In the genomic region with DNA sequence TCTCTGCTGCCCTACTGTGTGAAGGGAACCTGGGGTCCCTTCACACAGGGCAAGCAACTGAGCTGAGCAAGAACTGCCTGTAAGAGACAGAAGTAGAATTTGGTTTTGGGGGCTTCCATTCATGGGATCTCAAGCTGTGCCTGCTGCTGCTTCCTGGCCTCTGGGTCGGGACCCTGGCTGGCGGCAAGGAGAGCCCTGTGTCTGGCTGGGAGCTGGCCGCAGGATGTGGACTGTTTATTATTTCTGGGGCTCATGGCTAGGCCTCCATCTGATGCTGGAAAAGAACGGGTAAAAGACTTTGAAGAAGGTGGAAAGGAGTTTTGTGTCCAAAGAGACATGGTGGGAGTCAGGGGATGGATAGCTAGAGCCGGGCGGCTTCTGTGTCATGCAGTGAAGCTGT, we compare ENCODE assay signal across 24 mouse cellular contexts.
DNase-seq lines count a peak whose midpoint lies in the region; ATAC-seq lines count a peak whose summit lies in the region.
"Had no signal": no experiment of that assay in that cellular context is flagged by ENCODE, and none has a peak within 500 bp of the region (broad histone marks: within the 10 kb centered on the region; RNA-seq: fewer than 3 reads in every experiment).

No protein-coding gene starts in this region.

- no peak overlapping the region for H3K9ac ChIP-seq in lung, embryonic 15.5 days
- H3K9ac ChIP-seq: forebrain, embryonic 13.5 days; forebrain, postnatal 0 days; hindbrain, embryonic 13.5 days had no signal

- WGBS in lung, embryonic 15.5 days: 46% methylated on average over 6 of the region's 6 CpGs

- intact Hi-C loops in gastrocnemius, postnatal 14 days (cut with DNase I; ENCODE audit: low total_unique reads): no loop called here

- peak overlapping the region; percentile 20 for H3K4me3 ChIP-seq in lung, embryonic 15.5 days
- H3K4me3 ChIP-seq: forebrain, embryonic 10.5 days; forebrain, embryonic 13.5 days; gastrocnemius, adult 2 months; heart, adult 2 months; heart, embryonic 10.5 days; hindbrain, embryonic 13.5 days had no signal

- no peaks in the 10 kb centered on the region for H3K36me3 ChIP-seq in lung, embryonic 15.5 days
- H3K36me3 ChIP-seq: forebrain, embryonic 10.5 days; heart, embryonic 10.5 days; hindbrain, embryonic 13.5 days had no signal

- H3K9me3 ChIP-seq in lung, embryonic 15.5 days: no peaks in the 10 kb centered on the region
- H3K9me3 ChIP-seq: forebrain, embryonic 10.5 days; forebrain, embryonic 13.5 days; heart, embryonic 10.5 days; hindbrain, embryonic 13.5 days had no signal

- H3K27me3 ChIP-seq in lung, embryonic 15.5 days: peaks cover 59% of the 10 kb centered on the region

- H3K4me1 ChIP-seq in lung, embryonic 15.5 days: peaks cover 5% of the 10 kb centered on the region; the same call in 1 of the 2 replicates

- peak overlapping the region; percentile 35 for H3K4me2 ChIP-seq in lung, embryonic 15.5 days
- H3K4me2 ChIP-seq: forebrain, embryonic 13.5 days; hindbrain, embryonic 13.5 days had no signal

- peak; percentile 40 to 50 for DNase-seq in lung, adult 18-20 months
- DNase-seq in lung, postnatal 14 days: no peak
- DNase-seq in lung, postnatal 10 days: peak; percentile 57
- no peak for DNase-seq in gastrocnemius, postnatal 14 days
- DNase-seq in gastrocnemius, postnatal 4 days (ENCODE audit: low spot score in 2 of 2): no peak
- DNase-seq: adrenal gland, adult 8-10 months; adrenal gland, postnatal 25 days; cerebellum, adult 11-12 months; cerebellum, adult 8-10 months; cerebellum, postnatal 10 days; cerebellum, postnatal 36 days; embryo, embryonic 11 days; forebrain, postnatal 0 days; gastrocnemius, adult 2 months; gastrocnemius, postnatal 25 days; heart, adult 2 months had no signal

- peak overlapping the region; percentile 32 for H3K27ac ChIP-seq in lung, embryonic 15.5 days
- H3K27ac ChIP-seq: forebrain, embryonic 10.5 days; forebrain, embryonic 13.5 days; gastrocnemius, adult 2 months; heart, adult 2 months; heart, embryonic 10.5 days; hindbrain, embryonic 13.5 days had no signal

- ATAC-seq in lung, embryonic 15.5 days (ENCODE audit: borderline replicate concordance, extremely low read depth, low FRiP score, low TSS enrichment): no peak
- no peak for ATAC-seq in monocyte, adult 5-6 weeks (replicated peaks; ENCODE audit: insufficient number of reproducible peaks, low FRiP score, low TSS enrichment, poor library complexity, severe bottlenecking)
- ATAC-seq: activated CD4-positive, CD25-positive, alpha-beta regulatory T cell, adult 4 months; forebrain, embryonic 13.5 days; forebrain, postnatal 0 days; hindbrain, embryonic 16.5 days had no signal

Comparison
In these comparisons a context has a peak if more than half of its experiments do, and no peak if none do; other contexts are left out.
1. DNase-seq: peak in lung, adult 18-20 months (2 of 2) and lung, postnatal 10 days (single experiment); none in lung, postnatal 14 days (single experiment), gastrocnemius, postnatal 14 days (single experiment) and gastrocnemius, postnatal 4 days (0 of 2).